Mouse (Mus musculus) CH12.LX (cell line): Measurements from ENCODE around the gene Car14. TPM values are rescaled to one million over a fixed set of nuclear protein-coding genes. Genes with fewer than 3 reads are reported as not detected.
A peak's percentile ranks its signal among the peaks of the same experiment; 100 is the strongest.

Experiments
- DNase-seq: peaks from one replicate; pipeline ENCODE4 v3.0.0-alpha.2; 2013; ENCODE audit errors: extremely low read depth
- H3K27ac ChIP-seq: 2 replicates; pipeline ENCODE4 v1.5.1; 2012; ENCODE audit warnings: low read depth, mild to moderate bottlenecking, control low read depth, moderate library complexity; ENCODE audit not compliant: insufficient read depth
- H3K27me3 ChIP-seq: replicated peaks from 2 replicates; pipeline ENCODE3; 2012; ENCODE audit warnings: inconsistent platforms
- H3K36me3 ChIP-seq, 2 experiments: replicated peaks in 1 of 2; 2 replicates each; pipeline versions ENCODE3 to v1.6.1; 2012; ENCODE audit warnings: inconsistent platforms in 1 of 2, low read length in 1 of 2, mild to moderate bottlenecking in 1 of 2, mixed read lengths in 1 of 2, moderate library complexity in 1 of 2; ENCODE audit not compliant: control insufficient read depth in 1 of 2, insufficient read depth in 1 of 2
- H3K4me1 ChIP-seq, 2 experiments: 2 replicates each; pipeline ENCODE4 v1.6.1; 2012; ENCODE audit warnings: inconsistent platforms in 1 of 2, moderate library complexity in 1 of 2; ENCODE audit not compliant: insufficient read depth in 2 of 2, control insufficient read depth in 1 of 2
- H3K4me2 ChIP-seq: 2 replicates; pipeline ENCODE4 v1.6.1; 2012; ENCODE audit warnings: low read depth, mild to moderate bottlenecking, control low read depth; ENCODE audit not compliant: poor library complexity, insufficient read depth, severe bottlenecking
- H3K4me3 ChIP-seq, 3 experiments: fragments of 150-350 bp in 1 of 3; sonication (generic) in 1 of 3; replicated peaks in 1 of 3; 2 replicates each; pipeline versions ENCODE3 to v1.5.1; 2011 to 2012; ENCODE audit warnings: low read depth in 2 of 3, low read length in 2 of 3, mild to moderate bottlenecking in 2 of 3, moderate library complexity in 2 of 3, control low read depth in 1 of 3, improper control_type of control experiment in 1 of 3, inconsistent platforms in 1 of 3, mixed read lengths in 1 of 3; ENCODE audit not compliant: poor library complexity in 1 of 3
- H3K79me2 ChIP-seq: replicated peaks from 2 replicates; pipeline ENCODE4 v1.6.1; 2012; ENCODE audit warnings: mild to moderate bottlenecking, moderate library complexity; ENCODE audit not compliant: control insufficient read depth, poor library complexity, insufficient read depth, severe bottlenecking; ENCODE audit errors: extremely low read depth
- H3K9ac ChIP-seq: 2 replicates; pipeline ENCODE4 v1.6.1; 2012; ENCODE audit warnings: low read depth, mild to moderate bottlenecking, control low read depth, moderate library complexity; ENCODE audit not compliant: insufficient read depth
- H3K9me3 ChIP-seq: replicated peaks from 2 replicates; pipeline ENCODE3; 2012; ENCODE audit warnings: low read length, inconsistent platforms, mixed read lengths
- BHLHE40 ChIP-seq: IDR thresholded peaks from 2 replicates; pipeline ENCODE4 v1.6.1; 2011; ENCODE audit warnings: mild to moderate bottlenecking, low read depth, low read length, improper control_type of control experiment
- CHD2 ChIP-seq: IDR thresholded peaks from 2 replicates; pipeline ENCODE4 v1.6.1; 2011; ENCODE audit warnings: low read length, improper control_type of control experiment
- E2F4 ChIP-seq: IDR thresholded peaks from 2 replicates; pipeline ENCODE4 v1.6.1; 2011; ENCODE audit warnings: low read depth, low read length, improper control_type of control experiment; ENCODE audit not compliant: insufficient replicate concordance
- ELF1 ChIP-seq: IDR thresholded peaks from 2 replicates; pipeline ENCODE4 v1.6.1; 2014; ENCODE audit warnings: low read depth, mild to moderate bottlenecking, inconsistent platforms, low read length, improper control_type of control experiment
- EP300 ChIP-seq: IDR thresholded peaks from 2 replicates; pipeline ENCODE4 v1.6.1; 2011; ENCODE audit warnings: low read length, improper control_type of control experiment
- GABPA ChIP-seq: IDR thresholded peaks from 2 replicates; pipeline ENCODE4 v1.6.1; 2012; ENCODE audit warnings: low read depth, low read length, improper control_type of control experiment, inconsistent platforms; ENCODE audit not compliant: insufficient replicate concordance
- IRF4 ChIP-seq: IDR thresholded peaks from 2 replicates; pipeline ENCODE4 v1.6.1; 2014; ENCODE audit warnings: low read depth, mild to moderate bottlenecking, inconsistent platforms, low read length, improper control_type of control experiment
- JUN ChIP-seq: IDR thresholded peaks from 2 replicates; pipeline ENCODE4 v1.6.1; 2011; ENCODE audit warnings: low read depth, mild to moderate bottlenecking, low read length, improper control_type of control experiment, moderate library complexity; ENCODE audit not compliant: insufficient read depth
- KAT2A ChIP-seq: IDR thresholded peaks from 2 replicates; pipeline ENCODE4 v1.6.1; 2012; ENCODE audit warnings: low read length, improper control_type of control experiment, inconsistent platforms; ENCODE audit not compliant: insufficient replicate concordance
- MAZ ChIP-seq: IDR thresholded peaks from 2 replicates; pipeline ENCODE4 v1.6.1; 2012; ENCODE audit warnings: low read depth, mild to moderate bottlenecking, inconsistent platforms, low read length, improper control_type of control experiment, moderate library complexity
- MXI1 ChIP-seq: IDR thresholded peaks from 2 replicates; pipeline ENCODE4 v1.6.1; 2011; ENCODE audit warnings: mild to moderate bottlenecking, low read depth, low read length, improper control_type of control experiment
- NRF1 ChIP-seq: IDR thresholded peaks from 2 replicates; pipeline ENCODE4 v1.6.1; 2014; ENCODE audit warnings: low read depth, mild to moderate bottlenecking, inconsistent platforms, low read length, improper control_type of control experiment, moderate library complexity
- PAX5 ChIP-seq: IDR thresholded peaks from 2 replicates; pipeline ENCODE4 v1.6.1; 2012; ENCODE audit warnings: low read length, inconsistent platforms, mixed read lengths
- POLR2A ChIP-seq: IDR thresholded peaks from 2 replicates; pipeline ENCODE4 v1.6.1; 2011; ENCODE audit warnings: low read depth, mild to moderate bottlenecking, improper control_type of control experiment, low read length
- POLR2AphosphoS2 ChIP-seq: IDR thresholded peaks from 2 replicates; pipeline ENCODE4 v1.6.1; 2011; ENCODE audit warnings: low read depth, low read length, improper control_type of control experiment
- RCOR1 ChIP-seq: conservative IDR thresholded peaks from 2 replicates; pipeline ENCODE4 v1.6.1; 2012; ENCODE audit warnings: low read depth, mild to moderate bottlenecking, inconsistent platforms, low read length, improper control_type of control experiment
- SIN3A ChIP-seq: IDR thresholded peaks from 2 replicates; pipeline ENCODE4 v1.6.1; 2012; ENCODE audit warnings: low read length, improper control_type of control experiment, inconsistent platforms
- TBP ChIP-seq: conservative IDR thresholded peaks from 2 replicates; pipeline ENCODE4 v1.6.1; 2011; ENCODE audit warnings: low read depth, low read length, improper control_type of control experiment
- TCF12 ChIP-seq: IDR thresholded peaks from 2 replicates; pipeline ENCODE4 v1.6.1; 2014; ENCODE audit warnings: low read depth, mild to moderate bottlenecking, inconsistent platforms, low read length, improper control_type of control experiment
- UBTF ChIP-seq: IDR thresholded peaks from 2 replicates; pipeline ENCODE4 v1.6.1; 2012; ENCODE audit warnings: low read depth, mild to moderate bottlenecking, inconsistent platforms, low read length, improper control_type of control experiment, moderate library complexity
- USF1 ChIP-seq: IDR thresholded peaks from 2 replicates; pipeline ENCODE4 v1.6.1; 2014; ENCODE audit warnings: low read depth, mild to moderate bottlenecking, inconsistent platforms, low read length, improper control_type of control experiment
- USF2 ChIP-seq: conservative IDR thresholded peaks from 2 replicates; pipeline ENCODE4 v1.6.1; 2011; ENCODE audit warnings: low read depth, low read length, improper control_type of control experiment
- ZKSCAN1 ChIP-seq: IDR thresholded peaks from 2 replicates; pipeline ENCODE4 v1.6.1; 2012; ENCODE audit warnings: low read depth, inconsistent platforms, low read length, improper control_type of control experiment, borderline replicate concordance
- ZNF384 ChIP-seq: IDR thresholded peaks from 2 replicates; pipeline ENCODE4 v1.6.1; 2012; ENCODE audit warnings: low read depth, low read length, improper control_type of control experiment, inconsistent platforms
- dilution Hi-C: fragments of 300-500 bp; cut with MboI; formaldehyde crosslinking; loops from 2 replicates; pipeline ENCODE4 v1.14.3; 2020; ENCODE audit warnings: low sequenced_read_pairs; ENCODE audit not compliant: extremely low pct_unique_long_range_greater_than_20kb, extremely low pct_ligation_motif_present
- in situ Hi-C: fragments of 300-500 bp; cut with MboI; formaldehyde crosslinking; loops from 3 replicates; pipeline ENCODE4 v1.14.3; 2019; ENCODE audit warnings: low sequenced_read_pairs, low pct_ligation_motif_present, low pct_unique_long_range_greater_than_20kb, mixed read lengths
- polyA plus RNA-seq: library from polyadenylated mRNA; unstranded; fragments of >175 nt; gene quantifications from 2 replicates; pipeline ENCODE4 v1.2.1, GENCODE M21; 2012; ENCODE audit warnings: low read depth; ENCODE audit not compliant: insufficient read length
- total RNA-seq, 2 experiments: library from RNA; depleted of rRNA; stranded (reverse); fragments of 300-350 nt in 1 of 2; fragments of >200 nt in 1 of 2; gene quantifications; 2 replicates each; pipeline ENCODE4 v1.2.3; 2012 to 2014

Car14 gene
- total and polyA plus RNA-seq, 3 experiments, result 0.13 to 0.36 TPM; not detected in 1

DNA sequence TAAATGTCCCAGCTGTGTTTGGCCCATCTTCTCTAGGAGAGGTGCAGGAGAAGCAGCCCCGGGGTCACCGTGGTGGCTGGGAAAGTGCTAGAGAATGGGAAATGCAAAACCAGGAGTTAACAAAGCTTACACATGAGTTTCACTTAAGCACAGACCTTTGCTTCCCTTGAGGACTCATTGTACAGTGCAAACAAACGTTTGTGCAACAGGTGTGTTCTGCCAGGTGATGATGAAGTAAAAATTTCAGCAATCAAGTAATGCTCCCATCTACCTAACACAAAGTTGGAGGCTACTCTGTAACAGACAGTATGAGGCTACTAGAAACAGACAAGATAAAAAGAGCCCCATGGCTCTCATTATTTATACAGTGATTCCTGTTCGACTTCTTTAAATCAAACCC is 25.4 kb downstream of the Car14 start:
- dilution Hi-C loops, result no loop called here
- TF ChIP-seq SIN3A, result no peak
- TF ChIP-seq TBP, result no peak
- no peak for TF ChIP-seq CHD2
- TF ChIP-seq ZNF384, result no peak
- TF ChIP-seq RCOR1, result no peak
- no peak for TF ChIP-seq GABPA
- no peak for TF ChIP-seq E2F4
- TF ChIP-seq USF2, result no peak
- TF ChIP-seq POLR2AphosphoS2, result no peak
- no peak for TF ChIP-seq POLR2A
- H3K79me2 ChIP-seq, result peaks cover 6% of the 10 kb centered on the region
- DNase-seq, result no peak
- H3K36me3 ChIP-seq, result peaks cover 31 to 66% of the 10 kb centered on the region in 2 experiments
- no peaks in the 10 kb centered on the region for H3K27me3 ChIP-seq
- peaks cover 8% of the 10 kb centered on the region for H3K9me3 ChIP-seq
- H3K4me3 ChIP-seq, result no peak overlapping the region
- no peak overlapping the region for H3K27ac ChIP-seq
- no peak overlapping the region for H3K9ac ChIP-seq
- in situ Hi-C loops, result no loop called here
- H3K4me2 ChIP-seq, result no peak overlapping the region
- H3K4me1 ChIP-seq, result no peaks in the 10 kb centered on the region

GRCm38 (mm10) chr3:95872048-95872447 is 32.4 kb downstream of the Car14 start:
- peaks cover 3 to 19% of the 10 kb centered on the region in 2 experiments; a peak in 3 of 4 replicates for H3K4me1 ChIP-seq
- H3K4me2 ChIP-seq, result peak overlapping the region; percentile 96
- peaks cover 43% of the 10 kb centered on the region for H3K79me2 ChIP-seq
- H3K9ac ChIP-seq, result peak overlapping the region; percentile 91
- dilution Hi-C loops, result no loop called here
- H3K27me3 ChIP-seq, result no peaks in the 10 kb centered on the region
- H3K36me3 ChIP-seq, result peaks cover 25 to 56% of the 10 kb centered on the region in 2 experiments
- H3K9me3 ChIP-seq, result no peaks in the 10 kb centered on the region
- in situ Hi-C loops, result no loop called here
- peak overlapping the region; percentile 68 to 96 (median 94) for H3K4me3 ChIP-seq
- no peak for DNase-seq
- peak overlapping the region; percentile 38; the same call in 1 of the 2 replicates for H3K27ac ChIP-seq
- TF ChIP-seq MXI1, result 0 out of 2 replicates have a peak, but pooled peaks have one; percentile 21
- no peak for TF ChIP-seq UBTF

- Histone ChIP-seq H3K4me1 (peaks cover 3 to 19% of the 10 kb centered on the region in 2 experiments; a peak in 3 of 4 replicates), H3K9ac (peak within 1 kb of the TSS; percentile 91), H3K27ac (peak within 1 kb of the TSS; percentile 47), H3K27me3 (no peaks in the 10 kb centered on the region), H3K9me3 (no peaks in the 10 kb centered on the region), H3K79me2 (peaks cover 43% of the 10 kb centered on the region), H3K4me2 (peak within 1 kb of the TSS; percentile 96), H3K4me3 (peak within 1 kb of the TSS; percentile 68 to 96 (median 94)), H3K36me3 (peaks cover 25 to 60% of the 10 kb centered on the region in 2 experiments)
- peak; percentile 92 for DNase-seq
- in situ Hi-C loops, result no loop called here
- dilution Hi-C loops, result no loop called here
- peak; percentile 90 for TF ChIP-seq TBP
- TF ChIP-seq MAZ, result 0 out of 2 replicates have a peak, but pooled peaks have one; percentile 37
- TF ChIP-seq SIN3A, result peak; percentile 76
- TF ChIP-seq NRF1, result peak; percentile 90
- TF ChIP-seq USF2, result no peak
- peak; percentile 91 for TF ChIP-seq ELF1
- TF ChIP-seq ZNF384, result peak; percentile 55
- TF ChIP-seq EP300, result no peak
- TF ChIP-seq USF1, result no peak
- TF ChIP-seq KAT2A, result peak; percentile 78; the same call in 1 of the 2 replicates
- TF ChIP-seq TCF12, result peak; percentile 95
- no peak; the same call in 1 of the 2 replicates for TF ChIP-seq GABPA
- TF ChIP-seq IRF4, result peak; percentile 69
- TF ChIP-seq MXI1, result no peak
- no peak; the same call in 1 of the 2 replicates for TF ChIP-seq CHD2
- no peak for TF ChIP-seq RCOR1
- TF ChIP-seq POLR2A, result peak; percentile 99
- no peak for TF ChIP-seq ZKSCAN1
- TF ChIP-seq BHLHE40, result peak; percentile 60
- TF ChIP-seq JUN, result no peak
- TF ChIP-seq PAX5, result no peak
Measured at GRCm38 (mm10) chr3:95871392-95871867, 33.1 kb downstream of the Car14 start, which contains the start of gene Mrps21. Mrps21 (minus strand) TSS chr3:95871519.
